ENCODE assay signal across 21 mouse cellular contexts in the genomic region with DNA sequence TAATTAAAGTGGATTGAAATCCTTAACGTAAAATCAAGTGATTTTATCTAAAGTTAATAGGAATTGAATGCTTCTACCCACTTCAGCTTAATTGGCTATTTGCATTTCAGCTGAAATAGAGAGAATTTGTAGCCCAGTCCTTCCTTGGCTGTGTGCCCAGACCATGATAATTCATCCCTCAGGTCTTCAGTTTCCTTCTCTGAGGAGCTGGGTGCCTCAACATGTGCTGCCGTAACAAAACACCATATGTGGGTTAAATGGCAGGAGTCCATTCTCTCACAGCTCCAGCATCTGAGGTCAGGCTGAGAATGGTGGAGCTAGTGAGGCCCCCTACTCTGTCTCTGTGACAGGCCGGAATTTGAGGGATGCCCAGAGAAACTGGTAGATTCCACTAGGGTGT. TPM values are rescaled to one million over a fixed set of nuclear protein-coding genes. Genes with fewer than 3 reads are reported as not detected.
DNase-seq lines count a peak whose midpoint lies in the region; ATAC-seq and TF ChIP-seq lines count a peak whose summit lies in the region.
"Had no signal": no experiment of that assay in that cellular context is flagged by ENCODE, and none has a peak within 500 bp of the region (broad histone marks: within the 10 kb centered on the region; RNA-seq: fewer than 3 reads in every experiment).

No protein-coding gene starts in this region.

- no peaks in the 10 kb centered on the region for H3K27me3 ChIP-seq in embryonic facial prominence, embryonic 11.5 days (ENCODE audit: control insufficient read depth, insufficient read depth, low read length)
- no peaks in the 10 kb centered on the region for H3K27me3 ChIP-seq in embryonic facial prominence, embryonic 10.5 days (replicated peaks; ENCODE audit: low read depth, poor library complexity, severe bottlenecking)
- no peaks in the 10 kb centered on the region for H3K27me3 ChIP-seq in kidney, embryonic 15.5 days
- no peaks in the 10 kb centered on the region for H3K27me3 ChIP-seq in neural tube, embryonic 12.5 days (replicated peaks)
- no peaks in the 10 kb centered on the region for H3K27me3 ChIP-seq in neural tube, embryonic 15.5 days (replicated peaks)
- H3K27me3 ChIP-seq in forebrain, postnatal 0 days (ENCODE audit: insufficient read depth, low read length), result no peaks in the 10 kb centered on the region
- H3K27me3 ChIP-seq: hindbrain, embryonic 15.5 days; midbrain, embryonic 13.5 days had no signal

- no peak overlapping the region for H3K4me2 ChIP-seq in embryonic facial prominence, embryonic 11.5 days (ENCODE audit: low read depth, low read length)
- H3K4me2 ChIP-seq in kidney, embryonic 15.5 days, result no peak overlapping the region
- H3K4me2 ChIP-seq in neural tube, embryonic 12.5 days (replicated peaks), result no peak overlapping the region
- H3K4me2 ChIP-seq in neural tube, embryonic 15.5 days, result no peak overlapping the region
- no peak overlapping the region for H3K4me2 ChIP-seq in forebrain, postnatal 0 days (ENCODE audit: low read depth)
- H3K4me2 ChIP-seq: hindbrain, embryonic 15.5 days; liver, embryonic 11.5 days; midbrain, embryonic 13.5 days had no signal

- H3K4me1 ChIP-seq in embryonic facial prominence, embryonic 11.5 days (ENCODE audit: control insufficient read depth, insufficient read depth, low read length), result no peaks in the 10 kb centered on the region
- no peaks in the 10 kb centered on the region for H3K4me1 ChIP-seq in embryonic facial prominence, embryonic 10.5 days
- peaks cover 13% of the 10 kb centered on the region for H3K4me1 ChIP-seq in kidney, embryonic 15.5 days
- H3K4me1 ChIP-seq in neural tube, embryonic 12.5 days, result peaks cover 3% of the 10 kb centered on the region; the same call in 1 of the 2 replicates
- H3K4me1 ChIP-seq in neural tube, embryonic 15.5 days, result 0 out of 2 replicates have a peak, but pooled peaks cover 3% of the 10 kb centered on the region
- no peaks in the 10 kb centered on the region for H3K4me1 ChIP-seq in forebrain, postnatal 0 days (ENCODE audit: insufficient read depth)
- H3K4me1 ChIP-seq: heart, embryonic 10.5 days had no signal

- H3K27ac ChIP-seq in embryonic facial prominence, embryonic 11.5 days (replicated peaks; ENCODE audit: low read depth, low read length), result no peak overlapping the region
- H3K27ac ChIP-seq in embryonic facial prominence, embryonic 10.5 days (replicated peaks), result no peak overlapping the region
- H3K27ac ChIP-seq in kidney, embryonic 15.5 days, result no peak overlapping the region
- H3K27ac ChIP-seq in neural tube, embryonic 12.5 days, result no peak overlapping the region
- no peak overlapping the region for H3K27ac ChIP-seq in neural tube, embryonic 15.5 days (replicated peaks)
- H3K27ac ChIP-seq in forebrain, postnatal 0 days (ENCODE audit: low read depth, low read length), result no peak overlapping the region
- H3K27ac ChIP-seq: heart, embryonic 10.5 days; hindbrain, embryonic 15.5 days; macrophage; midbrain, embryonic 13.5 days had no signal

- ATAC-seq in embryonic facial prominence, embryonic 11.5 days (replicated peaks; ENCODE audit: insufficient number of reproducible peaks, low FRiP score, low TSS enrichment, low read depth), result no peak
- ATAC-seq in kidney, embryonic 15.5 days (replicated peaks; ENCODE audit: low FRiP score), result no peak
- ATAC-seq in neural tube, embryonic 12.5 days (ENCODE audit: low FRiP score, low read depth), result 0 out of 2 replicates have a peak, but pooled peaks have one; percentile 33
- no peak for ATAC-seq in neural tube, embryonic 15.5 days (ENCODE audit: low FRiP score)
- no peak for ATAC-seq in forebrain, postnatal 0 days
- ATAC-seq: midbrain, embryonic 13.5 days had no signal

- no peak overlapping the region for H3K4me3 ChIP-seq in embryonic facial prominence, embryonic 11.5 days (ENCODE audit: low read depth, low read length)
- H3K4me3 ChIP-seq in embryonic facial prominence, embryonic 10.5 days, result no peak overlapping the region
- no peak overlapping the region for H3K4me3 ChIP-seq in kidney, embryonic 15.5 days (replicated peaks)
- H3K4me3 ChIP-seq in neural tube, embryonic 12.5 days, result no peak overlapping the region
- no peak overlapping the region for H3K4me3 ChIP-seq in neural tube, embryonic 15.5 days (replicated peaks)
- no peak overlapping the region for H3K4me3 ChIP-seq in forebrain, postnatal 0 days (ENCODE audit: low read depth, low read length)
- H3K4me3 ChIP-seq: erythroblast, embryonic 14.5 days; heart, embryonic 10.5 days; hindbrain, embryonic 15.5 days; midbrain, embryonic 13.5 days had no signal

- no peak overlapping the region for H3K9ac ChIP-seq in embryonic facial prominence, embryonic 11.5 days (replicated peaks; ENCODE audit: low read length)
- no peak overlapping the region for H3K9ac ChIP-seq in kidney, embryonic 15.5 days
- H3K9ac ChIP-seq in neural tube, embryonic 12.5 days, result no peak overlapping the region
- no peak overlapping the region for H3K9ac ChIP-seq in neural tube, embryonic 15.5 days (replicated peaks)
- H3K9ac ChIP-seq in forebrain, postnatal 0 days, result no peak overlapping the region
- H3K9ac ChIP-seq: hindbrain, embryonic 15.5 days; midbrain, embryonic 13.5 days had no signal

- H3K36me3 ChIP-seq in embryonic facial prominence, embryonic 11.5 days (replicated peaks; ENCODE audit: control insufficient read depth, insufficient read depth, low read depth, low read length), result no peaks in the 10 kb centered on the region
- no peaks in the 10 kb centered on the region for H3K36me3 ChIP-seq in embryonic facial prominence, embryonic 10.5 days (replicated peaks)
- H3K36me3 ChIP-seq in kidney, embryonic 15.5 days, result no peaks in the 10 kb centered on the region
- no peaks in the 10 kb centered on the region for H3K36me3 ChIP-seq in neural tube, embryonic 12.5 days
- H3K36me3 ChIP-seq in neural tube, embryonic 15.5 days, result no peaks in the 10 kb centered on the region
- H3K36me3 ChIP-seq in forebrain, postnatal 0 days (ENCODE audit: insufficient read depth), result no peaks in the 10 kb centered on the region
- H3K36me3 ChIP-seq: heart, embryonic 10.5 days; hindbrain, embryonic 15.5 days; midbrain, embryonic 13.5 days had no signal

- TF ChIP-seq CTCF in forebrain, postnatal 0 days (IDR thresholded peaks at IDR 0.05; ENCODE audit: low read depth), result no peak

- 71% methylated on average over 3 of the region's 3 CpGs for WGBS in embryonic facial prominence, embryonic 11.5 days
- 79% methylated on average over 3 of the region's 3 CpGs for WGBS in embryonic facial prominence, embryonic 10.5 days
- WGBS in kidney, embryonic 15.5 days, result 61% methylated on average over 3 of the region's 3 CpGs
- WGBS in neural tube, embryonic 12.5 days, result 55% methylated on average over 3 of the region's 3 CpGs
- 32% methylated on average over 3 of the region's 3 CpGs for WGBS in neural tube, embryonic 15.5 days
- WGBS in forebrain, postnatal 0 days, result 14% methylated on average over 3 of the region's 3 CpGs

- H3K9me3 ChIP-seq in embryonic facial prominence, embryonic 11.5 days (replicated peaks; ENCODE audit: control insufficient read depth, low read length), result no peaks in the 10 kb centered on the region
- no peaks in the 10 kb centered on the region for H3K9me3 ChIP-seq in embryonic facial prominence, embryonic 10.5 days
- H3K9me3 ChIP-seq in kidney, embryonic 15.5 days (replicated peaks), result no peaks in the 10 kb centered on the region
- no peaks in the 10 kb centered on the region for H3K9me3 ChIP-seq in neural tube, embryonic 12.5 days
- no peaks in the 10 kb centered on the region for H3K9me3 ChIP-seq in neural tube, embryonic 15.5 days (replicated peaks)
- no peaks in the 10 kb centered on the region for H3K9me3 ChIP-seq in forebrain, postnatal 0 days (ENCODE audit: low read length)
- H3K9me3 ChIP-seq: heart, embryonic 10.5 days; hindbrain, embryonic 15.5 days; midbrain, embryonic 13.5 days had no signal

- peak; percentile 28 for DNase-seq in embryonic facial prominence, embryonic 11.5 days (ENCODE audit: low spot score)
- no peak for DNase-seq in embryonic facial prominence, embryonic 10.5 days (ENCODE audit: low spot score)
- DNase-seq in kidney, postnatal 10 days, result peak; percentile 48
- peak; percentile 25 for DNase-seq in forebrain, postnatal 0 days
- no peak for DNase-seq in urinary bladder, postnatal 36 days (ENCODE audit: low spot score in 2 of 2)
- DNase-seq: adrenal gland, adult 2 months; cerebellum, adult 11 months; embryo, embryonic 11 days; gastrocnemius, postnatal 36 days; heart, postnatal 10 days; lung, adult 2 months had no signal

RNA-seq across cellular contexts. Expression of a gene that starts 29.4 kb away (rescaled TPM):
- polyA plus RNA-seq in embryonic facial prominence, embryonic 11.5 days (2014; fragmentation: Nextera tagmentation; extraction: Ambion mirVana), result 0.53 and 0.60 TPM in 2 replicates
- polyA plus RNA-seq in embryonic facial prominence, embryonic 10.5 days (2016; fragmentation: Nextera tagmentation; extraction: Ambion mirVana), result 0.33 and 0.36 TPM in 2 replicates
- polyA plus RNA-seq in kidney, embryonic 15.5 days (2015; fragmentation: Nextera tagmentation; extraction: Ambion mirVana), result 14.5 and 15.2 TPM in 2 replicates
- 3.0 and 3.7 TPM in 2 replicates for polyA plus RNA-seq in neural tube, embryonic 12.5 days (2016; fragmentation: Nextera tagmentation; extraction: Ambion mirVana)
- polyA plus RNA-seq in neural tube, embryonic 15.5 days (2015; fragmentation: Nextera tagmentation; extraction: Ambion mirVana), result 6.3 and 7.0 TPM in 2 replicates
- 1.7 and 3.8 TPM in 2 replicates for total RNA-seq in forebrain, postnatal 0 days (2014; rRNA removed)
- 0.57 and 1.0 TPM in 2 replicates for polyA plus RNA-seq in forebrain, postnatal 0 days (2015; fragmentation: Nextera tagmentation; extraction: Ambion mirVana)
- total RNA-seq: MEL had no signal
- polyA plus RNA-seq: erythroblast, embryonic 14.5 days; macrophage had no signal

Comparison
In these comparisons a context has a peak if more than half of its experiments do, and no peak if none do; other contexts are left out.
1. DNase-seq: peak in embryonic facial prominence, embryonic 11.5 days (single experiment), kidney, postnatal 10 days (single experiment) and forebrain, postnatal 0 days (single experiment); none in embryonic facial prominence, embryonic 10.5 days (single experiment) and urinary bladder, postnatal 36 days (0 of 2).